30 mouse cellular contexts compared by ENCODE assay signal in genomic region chr8:46625166-46625565, GRCm38 (mm10). TPM values are rescaled to one million over a fixed set of nuclear protein-coding genes. Genes with fewer than 3 reads are reported as not detected.
DNase-seq lines count a peak whose midpoint lies in the region; ATAC-seq and TF ChIP-seq lines count a peak whose summit lies in the region.
"Had no signal": no experiment of that assay in that cellular context is flagged by ENCODE, and none has a peak within 500 bp of the region (broad histone marks: within the 10 kb centered on the region; RNA-seq: fewer than 3 reads in every experiment).

No protein-coding gene starts in this region.

- in situ Hi-C loops in CH12.LX (cut with MboI; ENCODE audit: low pct_ligation_motif_present, low pct_unique_long_range_greater_than_20kb, low sequenced_read_pairs) = no loop called here

- 40% methylated on average over 1 of the region's 1 CpGs for WGBS in heart, embryonic 13.5 days
- WGBS in lung, embryonic 15.5 days = 4% methylated on average over 1 of the region's 1 CpGs

- H3K4me3 ChIP-seq in heart, embryonic 13.5 days = no peak overlapping the region
- H3K4me3 ChIP-seq in lung, embryonic 15.5 days = no peak overlapping the region
- no peak overlapping the region for H3K4me3 ChIP-seq in CH12.LX (replicated peaks in 1 of 3; ENCODE audit: low read depth in 2 of 3, low read length in 2 of 3, poor library complexity in 1 of 3)
- H3K4me3 ChIP-seq: embryonic facial prominence, embryonic 12.5 days; forebrain, embryonic 15.5 days; gastrocnemius, adult 2 months; limb, embryonic 10.5 days; limb, embryonic 15.5 days; liver, embryonic 15.5 days; midbrain, embryonic 10.5 days; midbrain, embryonic 15.5 days had no signal

- dilution Hi-C loops in CH12.LX (cut with MboI; ENCODE audit: extremely low pct_ligation_motif_present, extremely low pct_unique_long_range_greater_than_20kb, low sequenced_read_pairs) = no loop called here

- peaks cover 6% of the 10 kb centered on the region for H3K36me3 ChIP-seq in heart, embryonic 13.5 days
- peaks cover 4% of the 10 kb centered on the region; the same call in 1 of the 2 replicates for H3K36me3 ChIP-seq in lung, embryonic 15.5 days
- peaks cover 0 to 16% of the 10 kb centered on the region in 2 experiments for H3K36me3 ChIP-seq in CH12.LX (replicated peaks in 1 of 2; ENCODE audit: control insufficient read depth in 1 of 2, insufficient read depth in 1 of 2, low read length in 1 of 2)

- H3K4me2 ChIP-seq in heart, embryonic 13.5 days = no peak overlapping the region
- no peak overlapping the region for H3K4me2 ChIP-seq in lung, embryonic 15.5 days
- peak overlapping the region; percentile 35; the same call in 1 of the 2 replicates for H3K4me2 ChIP-seq in CH12.LX (ENCODE audit: insufficient read depth, low read depth, poor library complexity, severe bottlenecking)
- H3K4me2 ChIP-seq: embryonic facial prominence, embryonic 12.5 days; forebrain, embryonic 15.5 days; hindbrain, embryonic 14.5 days; limb, embryonic 15.5 days; liver, embryonic 15.5 days; midbrain, embryonic 15.5 days had no signal

- no peak for DNase-seq in heart, adult 18-20 months
- no peak for DNase-seq in lung, postnatal 4 days
- no peak for DNase-seq in CH12.LX (ENCODE audit: extremely low read depth)
- no peak for DNase-seq in adrenal gland, adult (ENCODE audit: inconsistent age in 2 of 2, low spot score in 1 of 2)
- DNase-seq: adrenal gland, adult 8-10 months; cerebellum, adult 9-10 months; cerebellum, postnatal 36 days; embryo, embryonic 11 days; gastrocnemius, adult 2 months; gastrocnemius, postnatal 36 days; heart, postnatal 10 days; kidney, adult 9 months; kidney, postnatal 10 days; layer of hippocampus, postnatal 36 days; lung, postnatal 14 days; spleen, adult 18-20 months; thymus, postnatal 14 days had no signal

- H3K27me3 ChIP-seq in heart, embryonic 13.5 days (replicated peaks) = no peaks in the 10 kb centered on the region
- H3K27me3 ChIP-seq in lung, embryonic 15.5 days = no peaks in the 10 kb centered on the region
- H3K27me3 ChIP-seq in CH12.LX (replicated peaks) = no peaks in the 10 kb centered on the region
- H3K27me3 ChIP-seq: embryonic facial prominence, embryonic 12.5 days; forebrain, embryonic 15.5 days; limb, embryonic 15.5 days; liver, embryonic 15.5 days; midbrain, embryonic 15.5 days had no signal

- H3K79me2 ChIP-seq in CH12.LX (replicated peaks; ENCODE audit: control insufficient read depth, extremely low read depth, insufficient read depth, poor library complexity, severe bottlenecking) = peaks cover 42% of the 10 kb centered on the region

- H3K9me3 ChIP-seq in heart, embryonic 13.5 days = no peaks in the 10 kb centered on the region
- no peaks in the 10 kb centered on the region for H3K9me3 ChIP-seq in lung, embryonic 15.5 days
- peaks cover 3% of the 10 kb centered on the region for H3K9me3 ChIP-seq in CH12.LX (replicated peaks; ENCODE audit: low read length)
- H3K9me3 ChIP-seq: embryonic facial prominence, embryonic 12.5 days; forebrain, embryonic 15.5 days; limb, embryonic 10.5 days; limb, embryonic 15.5 days; liver, embryonic 15.5 days; midbrain, embryonic 10.5 days; midbrain, embryonic 15.5 days had no signal

- no peak for TF ChIP-seq EP300 in CH12.LX (IDR thresholded peaks at IDR 0.05; ENCODE audit: low read length)

- H3K4me1 ChIP-seq in heart, embryonic 13.5 days = peaks cover 28% of the 10 kb centered on the region
- peaks cover 23% of the 10 kb centered on the region for H3K4me1 ChIP-seq in lung, embryonic 15.5 days
- H3K4me1 ChIP-seq in CH12.LX (ENCODE audit: control insufficient read depth in 1 of 2, insufficient read depth in 2 of 2) = peaks cover 20 to 55% of the 10 kb centered on the region in 2 experiments
- H3K4me1 ChIP-seq: limb, embryonic 15.5 days; midbrain, embryonic 10.5 days had no signal

- no peak for ATAC-seq in heart, embryonic 13.5 days (ENCODE audit: extremely low read depth, insufficient number of reproducible peaks, low FRiP score, low TSS enrichment)
- peak; percentile 78 for ATAC-seq in lung, embryonic 15.5 days (ENCODE audit: borderline replicate concordance, extremely low read depth, low FRiP score, low TSS enrichment)
- 0 out of 2 replicates have a peak, but pooled peaks have one; percentile 30 for ATAC-seq in monocyte, adult 5-6 weeks (replicated peaks; ENCODE audit: insufficient number of reproducible peaks, low FRiP score, low TSS enrichment, poor library complexity, severe bottlenecking)
- ATAC-seq: activated CD4-positive, CD25-positive, alpha-beta regulatory T cell, adult 4 months; forebrain, embryonic 15.5 days; intestine, postnatal 0 days; midbrain, embryonic 15.5 days had no signal

- TF ChIP-seq RAD21 in CH12.LX (IDR thresholded peaks at IDR 0.05; ENCODE audit: low read depth, low read length) = no peak

- H3K27ac ChIP-seq in heart, embryonic 13.5 days (replicated peaks) = peak overlapping the region; percentile 59
- H3K27ac ChIP-seq in lung, embryonic 15.5 days = peak overlapping the region; percentile 20
- no peak overlapping the region for H3K27ac ChIP-seq in CH12.LX (ENCODE audit: insufficient read depth, low read depth)
- H3K27ac ChIP-seq: embryonic facial prominence, embryonic 12.5 days; forebrain, embryonic 15.5 days; gastrocnemius, adult 2 months; hindbrain, embryonic 14.5 days; limb, embryonic 10.5 days; limb, embryonic 15.5 days; liver, embryonic 15.5 days; midbrain, embryonic 10.5 days; midbrain, embryonic 15.5 days had no signal

- no peak for TF ChIP-seq POLR2A in CH12.LX (IDR thresholded peaks at IDR 0.05; ENCODE audit: low read depth, low read length)

- no peak overlapping the region for H3K9ac ChIP-seq in heart, embryonic 13.5 days
- H3K9ac ChIP-seq in lung, embryonic 15.5 days = no peak overlapping the region
- no peak overlapping the region for H3K9ac ChIP-seq in CH12.LX (ENCODE audit: insufficient read depth, low read depth)
- H3K9ac ChIP-seq: embryonic facial prominence, embryonic 12.5 days; forebrain, embryonic 15.5 days; hindbrain, embryonic 14.5 days; limb, embryonic 15.5 days; liver, embryonic 15.5 days; midbrain, embryonic 15.5 days had no signal

- TF ChIP-seq CTCF in CH12.LX (conservative IDR thresholded peaks at IDR 0.05 in 1 of 2, IDR thresholded peaks at IDR 0.05 in 1 of 2; ENCODE audit: low read depth in 2 of 2, low read length in 2 of 2) = no peak

TF ChIP-seq in CH12.LX, 34 proteins besides CTCF, POLR2A, EP300 and RAD21:
- TF ChIP-seq ETS1 (conservative IDR thresholded peaks at IDR 0.05; ENCODE audit: low read depth, low read length) = no peak
- 0 out of 2 replicates have a peak, but pooled peaks have one; percentile 25 for TF ChIP-seq ELF1 (IDR thresholded peaks at IDR 0.05; ENCODE audit: low read depth, low read length)

RNA-seq across cellular contexts. Expression of gene Casp3, which starts 8.1 kb away (rescaled TPM):
- polyA plus RNA-seq in heart, embryonic 13.5 days (2015; fragmentation: Nextera tagmentation; extraction: Ambion mirVana) = 51.0 and 54.9 TPM in 2 replicates
- 1 to 10 TPM; 2.0 to 2.8 TPM for total RNA-seq in heart, adult 18-20 months (2021)
- polyA plus RNA-seq in lung, embryonic 15.5 days (2015; fragmentation: Nextera tagmentation; extraction: Ambion mirVana) = 92.2 and 99.2 TPM in 2 replicates
- total RNA-seq in CH12.LX (2012; rRNA removed) (43.7 and 57.8 TPM in 2 replicates), CH12.LX (2014; rRNA removed) (105 and 114 TPM in 2 replicates)
- polyA plus RNA-seq in CH12.LX (2012; ENCODE audit: insufficient read length, low read depth) = 70.0 and 81.6 TPM in 2 replicates
- total RNA-seq in monocyte, adult 5-6 weeks (2017) = 73.4 to 163 TPM (median 146 TPM) in 3 replicates

RNA-seq across cellular contexts. Expression of gene Primpol, which starts 8.2 kb away (rescaled TPM):
- polyA plus RNA-seq in heart, embryonic 13.5 days (2015; fragmentation: Nextera tagmentation; extraction: Ambion mirVana) = 9.5 and 9.6 TPM in 2 replicates
- 1 to 10 TPM; 2.1 to 2.6 TPM for total RNA-seq in heart, adult 18-20 months (2021)
- polyA plus RNA-seq in lung, embryonic 15.5 days (2015; fragmentation: Nextera tagmentation; extraction: Ambion mirVana) = 10.5 and 13.4 TPM in 2 replicates
- 8.5 and 12.4 TPM in 2 replicates for total RNA-seq in CH12.LX (2012; rRNA removed)
- total RNA-seq in CH12.LX (2014; rRNA removed) = 16.7 and 17.8 TPM in 2 replicates
- polyA plus RNA-seq in CH12.LX (2012; ENCODE audit: insufficient read length, low read depth) = 15.3 and 16.2 TPM in 2 replicates
- 9.7 to 18.1 TPM (median 9.7 TPM) in 3 replicates for total RNA-seq in monocyte, adult 5-6 weeks (2017)

Comparison
In these comparisons a context has a peak if more than half of its experiments do, and no peak if none do; other contexts are left out.
1. RNA of gene Casp3, which starts 8.1 kb away (total RNA-seq): 73.4 to 163 TPM in monocyte, adult 5-6 weeks and 43.7 to 114 TPM in CH12.LX; 2.0 to 2.8 TPM in heart, adult 18-20 months; every median in the first group is over 10 times any median in the second.